Mouse (Mus musculus) midbrain, embryonic 14.5 days (tissue): ENCODE data around the gene Miga2. TPM values are rescaled to one million over a fixed set of nuclear protein-coding genes. Genes with fewer than 3 reads are reported as not detected.
A peak's percentile ranks its signal among the peaks of the same experiment; 100 is the strongest.

Experiments
- ATAC-seq: fragments of 200-750 bp; cut with Nextera tagmentation; 2 replicates; pipeline ENCODE4 v1.8.0; 2017; ENCODE audit warnings: moderate number of reproducible peaks, moderate library complexity; ENCODE audit not compliant: low FRiP score, low TSS enrichment
- DNase-seq: peaks from one replicate; pipeline ENCODE4 v3.0.0-alpha.2; 2015
- H3K27ac ChIP-seq: fragments of 300-500 bp; sonication (generic); replicated peaks from 2 replicates; pipeline ENCODE4 v1.5.1; 2014; ENCODE audit warnings: mild to moderate bottlenecking, low read depth, low read length, moderate library complexity
- H3K27me3 ChIP-seq: fragments of 300-500 bp; sonication (generic); 2 replicates; pipeline ENCODE4 v1.6.1; 2014; ENCODE audit warnings: low read length, control low read depth, mixed read lengths; ENCODE audit not compliant: control insufficient read depth, insufficient read depth
- H3K36me3 ChIP-seq: fragments of 300-500 bp; sonication (generic); 2 replicates; pipeline ENCODE4 v1.6.1; 2014; ENCODE audit warnings: low read length, control low read depth; ENCODE audit not compliant: control insufficient read depth, insufficient read depth
- H3K4me1 ChIP-seq: fragments of 300-500 bp; sonication (generic); 2 replicates; pipeline ENCODE4 v1.6.1; 2014; ENCODE audit warnings: mild to moderate bottlenecking, antibody characterized with exemption, low read length, control low read depth; ENCODE audit not compliant: control insufficient read depth, insufficient read depth
- H3K4me2 ChIP-seq: fragments of 300-500 bp; sonication (generic); 2 replicates; pipeline ENCODE4 v1.6.1; 2014; ENCODE audit warnings: mild to moderate bottlenecking, low read length, moderate library complexity
- H3K4me3 ChIP-seq: fragments of 300-500 bp; sonication (generic); replicated peaks from 2 replicates; pipeline ENCODE4 v1.5.1; 2014; ENCODE audit warnings: low read depth, low read length
- H3K9ac ChIP-seq: fragments of 300-500 bp; sonication (generic); replicated peaks from 2 replicates; pipeline ENCODE4 v1.6.1; 2014; ENCODE audit warnings: mild to moderate bottlenecking, low read length, moderate library complexity
- H3K9me3 ChIP-seq: fragments of 300-500 bp; sonication (generic); 2 replicates; pipeline ENCODE4 v1.6.1; 2016; ENCODE audit warnings: low read length, control low read depth, mixed read lengths; ENCODE audit not compliant: control insufficient read depth
- WGBS: fragments of 180-500 bp; shearing (Covaris S2); extraction: QIAGEN DNeasy Blood & Tissue Kit; methylation state at CpG from one replicate; pipeline ENCODE4 v1.1.7; 2014; 5-methylcytosine and 5-hydroxymethylcytosine counted together
- polyA plus RNA-seq: library from polyadenylated mRNA; unstranded; fragments of >200 nt; fragmentation: Nextera tagmentation; extraction: Ambion mirVana; gene quantifications from 2 replicates; pipeline ENCODE4 v1.2.1, GENCODE M21; 2014

The Miga2 gene
- polyA plus RNA-seq, 1 experiment from 2014 or later, result 26.1 TPM

DNA sequence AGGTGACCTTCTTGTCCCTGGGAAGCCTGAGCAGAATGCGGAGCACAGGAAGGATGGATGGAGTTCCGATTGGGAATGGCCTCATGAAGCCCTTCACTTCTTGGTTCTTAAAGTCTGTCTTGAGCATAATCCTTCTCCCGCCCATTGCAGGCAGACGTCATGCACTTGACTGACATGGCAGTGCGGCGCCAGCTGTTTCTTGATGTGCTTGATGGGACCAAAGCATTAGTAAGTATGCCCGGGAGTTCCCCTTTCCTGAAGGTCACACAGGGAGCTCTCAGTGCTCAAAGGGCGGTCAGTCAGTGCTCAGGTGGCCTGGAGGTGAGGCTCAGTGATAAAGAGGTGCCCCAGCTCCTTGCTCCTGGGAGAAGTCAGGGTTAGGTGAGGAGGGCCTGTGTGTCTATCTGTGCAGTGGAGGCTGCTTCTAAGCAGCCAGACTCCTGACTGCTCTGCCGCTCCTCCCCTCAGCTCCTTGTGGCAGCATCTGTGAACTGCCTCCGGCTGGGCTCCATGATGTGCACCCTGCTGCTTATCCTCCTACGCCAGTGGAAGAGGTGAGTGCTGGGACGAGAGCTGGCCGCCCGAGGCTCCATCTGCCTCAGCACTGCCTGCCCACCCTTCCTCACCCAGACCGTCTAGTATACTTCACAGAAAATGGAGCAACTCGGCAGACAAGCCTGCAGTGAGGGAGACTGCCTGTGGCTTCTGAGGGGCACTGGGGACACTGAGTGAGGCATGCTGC, 27.7 kb upstream of the Miga2 start:
- H3K9me3 ChIP-seq, result no peaks in the 10 kb centered on the region
- H3K9ac ChIP-seq, result no peak overlapping the region
- DNase-seq (no peak), ATAC-seq (no peak)
- H3K36me3 ChIP-seq, result peaks cover 95% of the 10 kb centered on the region
- WGBS, result 83% methylated on average over 16 of the region's 16 CpGs
- no peaks in the 10 kb centered on the region for H3K4me1 ChIP-seq
- H3K27ac ChIP-seq, result no peak overlapping the region
- no peak overlapping the region for H3K4me3 ChIP-seq
- H3K27me3 ChIP-seq, result no peaks in the 10 kb centered on the region
- H3K4me2 ChIP-seq, result no peak overlapping the region

DNA sequence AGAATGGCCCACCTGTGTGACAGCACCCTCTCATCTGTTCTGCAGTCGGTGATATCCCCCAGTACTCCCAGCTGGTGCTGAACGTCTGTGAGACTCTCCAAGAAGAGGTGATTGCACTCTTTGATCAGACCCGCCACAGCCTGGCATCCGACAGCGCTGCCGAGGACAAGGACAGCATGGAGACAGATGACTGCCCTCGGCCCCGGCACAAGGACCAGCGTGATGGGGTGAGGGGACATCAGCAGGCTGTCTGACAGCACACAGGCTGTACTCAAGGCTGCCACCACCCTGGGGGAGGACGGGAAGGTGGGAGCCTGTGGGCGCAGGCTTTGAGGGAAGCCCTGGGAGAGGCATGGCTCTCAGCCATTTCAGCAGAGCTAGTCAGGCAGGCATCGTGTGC, 26.9 kb upstream of the Miga2 start:
- no peak for ATAC-seq
- Histone ChIP-seq H3K27ac (no peak overlapping the region), H3K36me3 (peaks cover 95% of the 10 kb centered on the region), H3K4me2 (no peak overlapping the region), H3K4me1 (no peaks in the 10 kb centered on the region), H3K9me3 (no peaks in the 10 kb centered on the region), H3K9ac (no peak overlapping the region), H3K27me3 (no peaks in the 10 kb centered on the region), H3K4me3 (no peak overlapping the region)
- 88% methylated on average over 12 of the region's 12 CpGs for WGBS
- no peak for DNase-seq

DNA sequence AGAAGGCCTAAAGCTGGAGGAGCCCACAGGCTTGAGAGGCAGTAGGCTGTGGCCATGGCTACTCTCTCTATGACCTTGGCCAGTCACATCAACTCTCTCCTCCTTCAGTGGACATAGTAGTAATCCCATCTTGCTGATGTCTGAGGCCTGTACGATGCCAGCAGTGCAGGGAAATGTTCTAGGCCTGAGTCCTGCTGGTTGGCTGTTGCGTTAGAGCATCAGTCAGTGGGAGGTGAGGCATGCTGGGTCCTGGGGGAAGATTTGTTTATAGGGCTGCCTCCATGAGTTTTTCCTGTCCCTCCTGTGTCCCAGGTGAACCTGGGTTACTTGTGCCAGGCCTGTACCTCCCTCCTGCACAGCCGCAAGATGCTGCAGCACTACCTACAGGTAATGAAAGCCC, 22.0 kb upstream of the Miga2 start:
- WGBS, result 93% methylated on average over 3 of the region's 3 CpGs

DNA sequence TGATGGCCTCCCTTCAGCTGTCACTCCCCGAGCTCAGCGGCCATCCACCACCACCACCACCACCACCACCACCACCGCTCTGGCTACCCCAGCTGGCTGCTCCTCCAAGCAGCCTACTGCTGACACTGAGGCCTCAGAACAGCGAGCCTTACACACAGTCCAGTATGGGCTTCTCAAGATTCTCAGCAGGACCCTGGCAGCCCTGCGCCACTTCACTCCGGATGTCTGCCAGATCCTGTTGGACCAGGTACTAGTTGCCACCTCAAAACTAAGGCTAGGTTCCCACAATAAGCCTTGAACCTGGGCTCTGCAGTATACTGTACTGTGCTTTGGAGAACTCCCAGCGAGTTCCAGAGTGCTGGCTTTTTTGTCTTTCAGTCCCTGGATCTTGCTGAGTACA, 21.5 kb upstream of the Miga2 start:
- no peaks in the 10 kb centered on the region for H3K27me3 ChIP-seq
- no peak overlapping the region for H3K27ac ChIP-seq
- H3K4me3 ChIP-seq, result no peak overlapping the region
- no peaks in the 10 kb centered on the region for H3K4me1 ChIP-seq
- no peak for ATAC-seq
- H3K9me3 ChIP-seq, result no peaks in the 10 kb centered on the region
- DNase-seq, result no peak
- peaks cover 97% of the 10 kb centered on the region for H3K36me3 ChIP-seq
- H3K9ac ChIP-seq, result no peak overlapping the region
- 94% methylated on average over 7 of the region's 7 CpGs for WGBS
- no peak overlapping the region for H3K4me2 ChIP-seq

More for the DNA sequence above, 22.0 kb upstream of the Miga2 start:
- Histone ChIP-seq H3K4me1 (no peaks in the 10 kb centered on the region), H3K36me3 (peaks cover 97% of the 10 kb centered on the region), H3K27ac (no peak overlapping the region), H3K9ac (no peak overlapping the region), H3K27me3 (no peaks in the 10 kb centered on the region), H3K4me2 (no peak overlapping the region), H3K9me3 (no peaks in the 10 kb centered on the region), H3K4me3 (no peak overlapping the region)
- no peak for DNase-seq
- ATAC-seq, result no peak

DNA sequence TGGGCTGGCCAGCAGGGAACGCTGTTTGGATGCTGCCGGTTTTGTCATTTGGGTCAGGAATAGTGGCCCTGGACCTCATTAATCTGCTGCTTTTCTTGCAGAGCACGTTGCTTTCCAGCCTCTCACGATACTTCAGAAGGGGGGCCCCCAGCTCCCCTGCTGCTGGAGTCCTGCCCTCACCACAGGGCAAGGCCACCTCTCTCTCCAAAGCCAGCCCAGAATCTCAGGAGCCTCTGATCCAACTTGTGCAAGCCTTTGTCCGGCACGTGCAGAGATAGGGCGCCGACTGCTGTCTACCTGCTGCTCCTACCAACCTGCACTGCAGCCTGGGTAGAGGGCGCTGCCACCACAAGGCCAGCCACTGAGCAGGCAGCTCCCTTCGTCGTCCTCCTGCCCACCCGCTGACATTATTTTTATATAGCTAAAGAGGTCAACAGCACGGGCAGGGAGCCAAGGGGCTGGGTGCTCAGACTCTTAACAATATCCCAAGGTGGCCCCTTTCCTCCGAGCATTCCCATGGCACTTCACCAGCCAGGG, 20.4 kb upstream of the Miga2 start:
- Histone ChIP-seq H3K9ac (no peak overlapping the region), H3K9me3 (no peaks in the 10 kb centered on the region), H3K4me1 (no peaks in the 10 kb centered on the region), H3K36me3 (peaks cover 100% of the 10 kb centered on the region), H3K4me3 (no peak overlapping the region), H3K27ac (no peak overlapping the region), H3K4me2 (no peak overlapping the region), H3K27me3 (no peaks in the 10 kb centered on the region)
- ATAC-seq, result no peak
- 82% methylated on average over 14 of the region's 14 CpGs for WGBS
- peak; percentile 11 for DNase-seq

DNA sequence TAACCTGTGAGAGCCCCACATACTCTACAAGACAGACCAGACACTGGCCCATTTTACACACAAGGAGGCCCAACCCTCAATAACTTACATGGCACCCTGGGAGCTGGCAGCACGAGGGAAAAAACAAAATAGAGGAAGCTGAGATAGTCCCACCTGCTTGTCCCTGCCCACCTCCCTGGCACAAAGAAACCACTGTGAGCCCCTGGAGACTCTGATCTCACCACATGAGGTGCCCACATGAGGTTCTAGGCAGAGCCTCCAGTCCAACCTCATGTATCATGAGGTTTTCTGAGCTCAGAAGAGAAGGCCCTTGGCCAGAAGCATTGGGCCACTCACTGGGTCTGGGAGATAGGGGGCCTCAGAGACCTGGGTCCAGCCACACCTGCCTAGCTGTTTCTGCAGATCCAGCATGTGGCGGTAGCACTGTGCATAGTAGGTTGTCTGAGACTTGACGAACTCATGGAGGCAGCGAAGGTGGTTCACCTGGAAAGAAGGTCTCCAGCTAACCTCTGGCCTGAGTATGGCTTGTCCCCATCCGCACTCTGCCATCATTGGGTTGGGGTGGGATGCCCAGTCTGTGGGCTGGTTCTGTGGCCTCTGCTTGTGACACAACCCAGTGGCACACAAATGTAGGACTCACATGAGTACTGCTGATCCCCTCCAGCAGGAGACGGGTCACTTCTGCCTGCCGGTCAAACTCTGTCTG, 17.9 kb upstream of the Miga2 start:
- Histone ChIP-seq H3K4me2 (no peak overlapping the region), H3K4me1 (no peaks in the 10 kb centered on the region), H3K27me3 (no peaks in the 10 kb centered on the region), H3K36me3 (peaks cover 100% of the 10 kb centered on the region), H3K4me3 (no peak overlapping the region), H3K9ac (no peak overlapping the region), H3K27ac (no peak overlapping the region), H3K9me3 (no peaks in the 10 kb centered on the region)
- 90% methylated on average over 7 of the region's 7 CpGs for WGBS
- no peak for ATAC-seq
- DNase-seq, result no peak

DNA sequence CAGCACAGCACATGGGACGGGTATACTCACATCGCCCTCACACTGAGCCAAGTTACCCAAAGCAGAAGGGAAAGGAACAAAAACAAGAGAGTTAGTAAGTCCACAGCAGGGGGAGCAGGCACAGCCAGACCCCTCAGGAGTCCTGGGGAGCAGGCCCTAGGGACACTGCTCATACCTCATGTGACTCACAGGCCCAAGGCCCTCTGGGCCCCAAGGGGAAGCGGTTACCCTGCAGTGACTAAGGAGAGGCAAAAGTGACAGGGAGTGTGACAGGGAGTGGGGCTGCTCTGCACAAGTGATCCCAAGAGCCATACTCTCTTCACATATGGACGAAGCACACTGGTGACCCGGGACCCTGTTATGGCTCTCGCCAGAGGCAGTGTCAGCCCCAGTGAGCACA, 14.8 kb upstream of the Miga2 start:
- Histone ChIP-seq H3K27me3 (no peaks in the 10 kb centered on the region), H3K36me3 (peaks cover 91% of the 10 kb centered on the region)
- 93% methylated on average over 6 of the region's 6 CpGs for WGBS

DNA sequence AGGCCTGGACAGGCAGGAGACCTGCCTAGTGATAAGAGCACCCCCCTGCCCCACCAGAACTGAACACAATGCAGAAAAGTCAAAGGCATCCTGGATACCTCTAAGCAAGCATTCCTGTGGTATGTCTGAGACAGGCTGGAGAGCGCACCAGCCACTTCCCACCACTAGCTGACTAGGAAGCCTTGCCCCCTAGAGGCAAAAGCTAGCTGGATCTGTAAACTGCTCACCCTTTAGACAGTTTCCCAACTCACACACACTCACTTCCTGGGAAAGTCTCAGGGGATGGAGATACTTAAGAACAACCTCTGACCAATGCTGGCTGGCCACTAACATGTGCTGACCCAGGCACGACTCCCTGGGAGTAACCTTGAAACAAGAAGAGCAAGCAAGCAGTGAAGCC, 12.9 kb upstream of the Miga2 start:
- H3K4me3 ChIP-seq, result no peak overlapping the region
- DNase-seq (no peak), ATAC-seq (no peak)
- no peaks in the 10 kb centered on the region for H3K27me3 ChIP-seq
- H3K36me3 ChIP-seq, result peaks cover 80% of the 10 kb centered on the region
- H3K4me1 ChIP-seq, result no peaks in the 10 kb centered on the region
- no peak overlapping the region for H3K9ac ChIP-seq
- H3K27ac ChIP-seq, result no peak overlapping the region
- no peak overlapping the region for H3K4me2 ChIP-seq
- 91% methylated on average over 2 of the region's 2 CpGs for WGBS
- H3K9me3 ChIP-seq, result no peaks in the 10 kb centered on the region

More for the DNA sequence above, 14.8 kb upstream of the Miga2 start:
- Histone ChIP-seq H3K4me2 (no peak overlapping the region), H3K4me1 (no peaks in the 10 kb centered on the region), H3K27ac (no peak overlapping the region), H3K9ac (no peak overlapping the region), H3K9me3 (no peaks in the 10 kb centered on the region), H3K4me3 (no peak overlapping the region)
- no peak for ATAC-seq
- DNase-seq, result no peak

DNA sequence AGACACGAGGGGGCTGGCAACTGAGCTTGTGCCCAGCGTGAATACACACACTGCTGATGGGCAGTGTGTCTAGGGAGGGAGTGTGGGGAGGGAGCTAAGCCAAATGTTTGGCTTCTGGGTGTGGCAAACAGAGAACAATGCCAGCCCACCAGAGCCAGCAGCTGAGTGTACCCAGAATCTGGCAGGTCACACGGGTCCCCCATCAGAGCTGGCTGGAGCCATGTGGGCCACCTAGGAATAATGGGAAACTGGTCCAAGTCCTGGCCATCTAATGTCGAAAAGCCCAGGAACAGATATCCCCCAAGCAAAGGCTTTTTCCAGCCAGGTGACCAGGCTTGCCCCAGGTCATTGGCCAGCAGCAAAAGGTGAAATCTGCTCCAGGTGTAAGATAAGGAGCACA, 8.2 kb upstream of the Miga2 start:
- no peaks in the 10 kb centered on the region for H3K27me3 ChIP-seq
- H3K4me2 ChIP-seq, result no peak overlapping the region
- no peak for DNase-seq
- no peak overlapping the region for H3K4me3 ChIP-seq
- no peaks in the 10 kb centered on the region for H3K9me3 ChIP-seq
- peaks cover 15% of the 10 kb centered on the region for H3K4me1 ChIP-seq
- no peak overlapping the region for H3K9ac ChIP-seq
- ATAC-seq, result no peak
- no peak overlapping the region for H3K27ac ChIP-seq
- peaks cover 33% of the 10 kb centered on the region for H3K36me3 ChIP-seq
- 51% methylated on average over 4 of the region's 4 CpGs for WGBS
